Mouse (Mus musculus) midbrain, embryonic 15.5 days (tissue): ENCODE data around the gene Slc25a26. TPM values are rescaled to one million over a fixed set of nuclear protein-coding genes. Genes with fewer than 3 reads are reported as not detected.

Source experiments
- ATAC-seq: fragments of 200-750 bp; cut with Nextera tagmentation; replicated peaks from 2 replicates; pipeline ENCODE4 v1.8.0; 2017; ENCODE audit warnings: moderate TSS enrichment
- H3K27ac ChIP-seq: fragments of 300-500 bp; sonication (generic); 2 replicates; pipeline ENCODE4 v1.5.1; 2015; ENCODE audit warnings: mild to moderate bottlenecking, inconsistent platforms
- H3K27me3 ChIP-seq: fragments of 300-500 bp; sonication (generic); replicated peaks from 2 replicates; pipeline ENCODE4 v1.6.1; 2015; ENCODE audit warnings: inconsistent platforms
- H3K36me3 ChIP-seq: fragments of 300-500 bp; sonication (generic); replicated peaks from 2 replicates; pipeline ENCODE4 v1.6.1; 2015; ENCODE audit warnings: inconsistent platforms
- H3K4me1 ChIP-seq: fragments of 300-500 bp; sonication (generic); 2 replicates; pipeline ENCODE4 v1.6.1; 2015; ENCODE audit warnings: inconsistent platforms
- H3K4me2 ChIP-seq: fragments of 300-500 bp; sonication (generic); 2 replicates; pipeline ENCODE4 v1.6.1; 2015; ENCODE audit warnings: inconsistent platforms, mild to moderate bottlenecking, moderate library complexity
- H3K4me3 ChIP-seq: fragments of 300-500 bp; sonication (generic); 2 replicates; pipeline ENCODE4 v1.5.1; 2015; ENCODE audit warnings: mild to moderate bottlenecking, inconsistent platforms
- H3K9ac ChIP-seq: fragments of 300-500 bp; sonication (generic); 2 replicates; pipeline ENCODE4 v1.6.1; 2015; ENCODE audit warnings: mild to moderate bottlenecking, inconsistent platforms
- H3K9me3 ChIP-seq: fragments of 300-500 bp; sonication (generic); 2 replicates; pipeline ENCODE4 v1.6.1; 2016; ENCODE audit warnings: inconsistent platforms
- WGBS: fragments of 180-500 bp; shearing (Covaris S2); methylation state at CpG from one replicate; pipeline ENCODE4 v1.1.7; 2015; ENCODE audit warnings: mixed read lengths; 5-methylcytosine and 5-hydroxymethylcytosine counted together
- polyA plus RNA-seq: library from polyadenylated mRNA; unstranded; fragments of >200 nt; fragmentation: Nextera tagmentation; extraction: Ambion mirVana; gene quantifications from 2 replicates; pipeline ENCODE4 v1.2.1, GENCODE M21; 2015

The Slc25a26 gene
- polyA plus RNA-seq, 1 experiment from 2014 or later, result 8.4 TPM

- H3K4me1 ChIP-seq, result 0 out of 2 replicates have a peak, but pooled peaks cover 5% of the 10 kb centered on the region
- H3K9me3 ChIP-seq, result no peaks in the 10 kb centered on the region
- 0 out of 2 replicates have a peak, but pooled peaks cover 18% of the 10 kb centered on the region for H3K36me3 ChIP-seq
- 62% methylated on average over 6 of the region's 6 CpGs for WGBS
- H3K27ac ChIP-seq, result peak overlapping the region; percentile 22
- no peak for ATAC-seq
- H3K27me3 ChIP-seq, result no peaks in the 10 kb centered on the region
- H3K9ac ChIP-seq, result no peak overlapping the region
- no peak overlapping the region for H3K4me2 ChIP-seq
- no peak overlapping the region for H3K4me3 ChIP-seq
These were observed 113.2 kb downstream of the Slc25a26 start for GRCm38 (mm10) chr6:94613235-94613895.

- Histone ChIP-seq H3K27ac (no peak overlapping the region), H3K36me3 (0 out of 2 replicates have a peak, but pooled peaks cover 11% of the 10 kb centered on the region), H3K4me2 (no peak overlapping the region), H3K9ac (no peak overlapping the region), H3K4me1 (0 out of 2 replicates have a peak, but pooled peaks cover 5% of the 10 kb centered on the region), H3K27me3 (no peaks in the 10 kb centered on the region), H3K4me3 (no peak overlapping the region), H3K9me3 (no peaks in the 10 kb centered on the region)
- no peak for ATAC-seq
- 90% methylated on average over 6 of the region's 6 CpGs for WGBS
These were observed 114.2 kb downstream of the Slc25a26 start for GRCm38 (mm10) chr6:94614346-94614745.

- Histone ChIP-seq H3K36me3 (0 out of 2 replicates have a peak, but pooled peaks cover 2% of the 10 kb centered on the region), H3K9ac (no peak overlapping the region), H3K27ac (no peak overlapping the region), H3K9me3 (no peaks in the 10 kb centered on the region), H3K27me3 (no peaks in the 10 kb centered on the region), H3K4me2 (no peak overlapping the region), H3K4me3 (no peak overlapping the region), H3K4me1 (peaks cover 5% of the 10 kb centered on the region; the same call in 1 of the 2 replicates)
- WGBS, result 85% methylated on average over 4 of the region's 4 CpGs
- ATAC-seq, result no peak
These were observed 115.8 kb downstream of the Slc25a26 start for GRCm38 (mm10) chr6:94615936-94616335.

GRCm38 (mm10) chr6:94618671-94619070 lies 118.5 kb downstream of the Slc25a26 start:
- no peaks in the 10 kb centered on the region for H3K36me3 ChIP-seq
- H3K9me3 ChIP-seq, result no peaks in the 10 kb centered on the region
- no peak for ATAC-seq
- 90% methylated on average over 5 of the region's 5 CpGs for WGBS
- H3K27ac ChIP-seq, result no peak overlapping the region
- H3K4me3 ChIP-seq, result no peak overlapping the region
- peaks cover 2% of the 10 kb centered on the region; the same call in 1 of the 2 replicates for H3K4me1 ChIP-seq
- no peaks in the 10 kb centered on the region for H3K27me3 ChIP-seq
- H3K9ac ChIP-seq, result no peak overlapping the region
- H3K4me2 ChIP-seq, result no peak overlapping the region

GRCm38 (mm10) chr6:94620287-94620686 lies 120.2 kb downstream of the Slc25a26 start:
- H3K9me3 ChIP-seq, result no peaks in the 10 kb centered on the region
- no peaks in the 10 kb centered on the region for H3K36me3 ChIP-seq
- H3K27ac ChIP-seq, result no peak overlapping the region
- no peak for ATAC-seq
- WGBS, result 71% methylated on average over 6 of the region's 6 CpGs
- H3K4me1 ChIP-seq, result no peaks in the 10 kb centered on the region; the same call in 1 of the 2 replicates
- no peak overlapping the region for H3K4me2 ChIP-seq
- no peak overlapping the region for H3K4me3 ChIP-seq
- no peaks in the 10 kb centered on the region for H3K27me3 ChIP-seq
- no peak overlapping the region for H3K9ac ChIP-seq

GRCm38 (mm10) chr6:94620801-94621301 lies 120.7 kb downstream of the Slc25a26 start:
- H3K36me3 ChIP-seq, result no peaks in the 10 kb centered on the region
- no peaks in the 10 kb centered on the region for H3K27me3 ChIP-seq
- no peak overlapping the region for H3K4me2 ChIP-seq
- no peak overlapping the region for H3K4me3 ChIP-seq
- no peak for ATAC-seq
- peaks cover 1% of the 10 kb centered on the region; the same call in 1 of the 2 replicates for H3K4me1 ChIP-seq
- 87% methylated on average over 9 of the region's 9 CpGs for WGBS
- H3K9me3 ChIP-seq, result no peaks in the 10 kb centered on the region
- H3K27ac ChIP-seq, result no peak overlapping the region
- H3K9ac ChIP-seq, result no peak overlapping the region

- Histone ChIP-seq H3K27ac (no peak overlapping the region), H3K9ac (no peak overlapping the region), H3K9me3 (no peaks in the 10 kb centered on the region), H3K4me3 (no peak overlapping the region), H3K4me1 (peaks cover 12% of the 10 kb centered on the region), H3K27me3 (no peaks in the 10 kb centered on the region), H3K36me3 (no peaks in the 10 kb centered on the region), H3K4me2 (no peak overlapping the region)
- no peak; the same call in 1 of the 2 replicates for ATAC-seq
- WGBS, result 80% methylated on average over 4 of the region's 4 CpGs
These were observed 122.9 kb downstream of the Slc25a26 start for GRCm38 (mm10) chr6:94622983-94623382.

GRCm38 (mm10) chr6:94624543-94624942 lies 124.4 kb downstream of the Slc25a26 start:
- ATAC-seq, result no peak
- Histone ChIP-seq H3K9me3 (no peaks in the 10 kb centered on the region), H3K4me2 (no peak overlapping the region), H3K4me1 (peaks cover 23% of the 10 kb centered on the region), H3K36me3 (no peaks in the 10 kb centered on the region), H3K27me3 (no peaks in the 10 kb centered on the region), H3K27ac (no peak overlapping the region), H3K9ac (no peak overlapping the region), H3K4me3 (no peak overlapping the region)
- 89% methylated on average over 5 of the region's 5 CpGs for WGBS

- H3K36me3 ChIP-seq, result no peaks in the 10 kb centered on the region
- H3K27ac ChIP-seq, result no peak overlapping the region
- ATAC-seq, result no peak
- no peak overlapping the region for H3K4me2 ChIP-seq
- H3K27me3 ChIP-seq, result no peaks in the 10 kb centered on the region
- peaks cover 28% of the 10 kb centered on the region for H3K4me1 ChIP-seq
- H3K9ac ChIP-seq, result no peak overlapping the region
- no peak overlapping the region for H3K4me3 ChIP-seq
- 72% methylated on average over 5 of the region's 5 CpGs for WGBS
- no peaks in the 10 kb centered on the region for H3K9me3 ChIP-seq
These were observed 125.8 kb downstream of the Slc25a26 start for GRCm38 (mm10) chr6:94625896-94626295.

- Histone ChIP-seq H3K4me2 (no peak overlapping the region), H3K27ac (no peak overlapping the region), H3K4me1 (peaks cover 28% of the 10 kb centered on the region), H3K27me3 (no peaks in the 10 kb centered on the region), H3K36me3 (no peaks in the 10 kb centered on the region), H3K4me3 (no peak overlapping the region), H3K9ac (no peak overlapping the region), H3K9me3 (no peaks in the 10 kb centered on the region)
- ATAC-seq, result no peak
- WGBS, result 69% methylated on average over 2 of the region's 2 CpGs
These were observed 126.7 kb downstream of the Slc25a26 start for GRCm38 (mm10) chr6:94626807-94627206.

- no peaks in the 10 kb centered on the region for H3K27me3 ChIP-seq
- H3K27ac ChIP-seq, result 0 out of 2 replicates have a peak overlapping the region, but pooled peaks have one; percentile 4
- no peaks in the 10 kb centered on the region for H3K9me3 ChIP-seq
- no peak overlapping the region for H3K4me2 ChIP-seq
- H3K9ac ChIP-seq, result no peak overlapping the region
- ATAC-seq, result no peak
- no peaks in the 10 kb centered on the region for H3K36me3 ChIP-seq
- 51% methylated on average over 15 of the region's 15 CpGs for WGBS
- no peak overlapping the region for H3K4me3 ChIP-seq
- peaks cover 28% of the 10 kb centered on the region for H3K4me1 ChIP-seq
These were observed 127.8 kb downstream of the Slc25a26 start for GRCm38 (mm10) chr6:94627714-94628595.

GRCm38 (mm10) chr6:94628787-94629186 lies 128.7 kb downstream of the Slc25a26 start:
- Histone ChIP-seq H3K4me2 (no peak overlapping the region), H3K9me3 (no peaks in the 10 kb centered on the region), H3K4me3 (no peak overlapping the region), H3K36me3 (no peaks in the 10 kb centered on the region), H3K9ac (no peak overlapping the region), H3K4me1 (peaks cover 28% of the 10 kb centered on the region), H3K27ac (0 out of 2 replicates have a peak overlapping the region, but pooled peaks have one; percentile 70), H3K27me3 (no peaks in the 10 kb centered on the region)
- WGBS, result 71% methylated on average over 6 of the region's 6 CpGs
- no peak for ATAC-seq
